23 mouse cellular contexts compared by ENCODE assay signal in genomic region chr5:118534407-118534921, GRCm38 (mm10). TPM values are rescaled to one million over a fixed set of nuclear protein-coding genes. Genes with fewer than 3 reads are reported as not detected.
A peak's percentile ranks its signal among the peaks of the same experiment; 100 is the strongest.
DNase-seq lines count a peak whose midpoint lies in the region; ATAC-seq and TF ChIP-seq lines count a peak whose summit lies in the region.
"Had no signal": no experiment of that assay in that cellular context is flagged by ENCODE, and none has a peak within 500 bp of the region (broad histone marks: within the 10 kb centered on the region; RNA-seq: fewer than 3 reads in every experiment).

No protein-coding gene starts in this region.

- H3K27me3 ChIP-seq in intestine, embryonic 15.5 days (replicated peaks) = no peaks in the 10 kb centered on the region
- no peaks in the 10 kb centered on the region for H3K27me3 ChIP-seq in intestine, postnatal 0 days (replicated peaks; ENCODE audit: control insufficient read depth, insufficient read depth, low read length)
- H3K27me3 ChIP-seq in embryonic facial prominence, embryonic 14.5 days (replicated peaks; ENCODE audit: control insufficient read depth, insufficient read depth, low read length) = no peaks in the 10 kb centered on the region
- H3K27me3 ChIP-seq in limb, embryonic 14.5 days (ENCODE audit: control insufficient read depth, insufficient read depth, low read length) = no peaks in the 10 kb centered on the region
- H3K27me3 ChIP-seq: neural tube, embryonic 13.5 days had no signal

- DNase-seq in NIH3T3 (ENCODE audit: low read depth) = peak; percentile 24
- peak; percentile 70 for DNase-seq in embryonic facial prominence, embryonic 14.5 days (ENCODE audit: low spot score)
- DNase-seq in limb, embryonic 14.5 days (ENCODE audit: low spot score) = peak; percentile 57
- DNase-seq in right cerebral cortex, adult 2 months (ENCODE audit: low spot score in 2 of 2) = no peak
- DNase-seq in left cerebral cortex, adult 18-20 months (ENCODE audit: low spot score in 2 of 2) = no peak
- DNase-seq: B cell, adult 2 months; cerebellum, adult 2 months; gastrocnemius, postnatal 36 days; heart, postnatal 4 days; kidney, adult 2 months; kidney, postnatal 36 days; midbrain, embryonic 14.5 days; right cerebral cortex, postnatal 14 days; spleen, adult 18-20 months had no signal

- WGBS in intestine, embryonic 15.5 days = 47% methylated on average over 9 of the region's 9 CpGs
- 49% methylated on average over 9 of the region's 9 CpGs for WGBS in intestine, postnatal 0 days
- WGBS in embryonic facial prominence, embryonic 14.5 days = 34% methylated on average over 9 of the region's 9 CpGs
- 28% methylated on average over 9 of the region's 9 CpGs for WGBS in limb, embryonic 14.5 days

- H3K4me3 ChIP-seq in intestine, embryonic 15.5 days (replicated peaks) = no peak overlapping the region
- H3K4me3 ChIP-seq in intestine, postnatal 0 days (ENCODE audit: low read depth, low read length) = no peak overlapping the region
- H3K4me3 ChIP-seq in embryonic facial prominence, embryonic 14.5 days (ENCODE audit: low read depth, low read length) = no peak overlapping the region
- H3K4me3 ChIP-seq in limb, embryonic 14.5 days (replicated peaks; ENCODE audit: low read length) = no peak overlapping the region
- H3K4me3 ChIP-seq: forebrain, embryonic 10.5 days; heart, embryonic 15.5 days; hindbrain, embryonic 15.5 days; liver, embryonic 15.5 days; megakaryocyte, embryonic 14.5 days; neural tube, embryonic 13.5 days had no signal

- H3K9me3 ChIP-seq in intestine, embryonic 15.5 days = no peaks in the 10 kb centered on the region
- no peaks in the 10 kb centered on the region for H3K9me3 ChIP-seq in intestine, postnatal 0 days (ENCODE audit: control insufficient read depth)
- no peaks in the 10 kb centered on the region for H3K9me3 ChIP-seq in embryonic facial prominence, embryonic 14.5 days (ENCODE audit: control insufficient read depth, low read length)
- no peaks in the 10 kb centered on the region for H3K9me3 ChIP-seq in limb, embryonic 14.5 days (ENCODE audit: control insufficient read depth, low read length)
- H3K9me3 ChIP-seq: forebrain, embryonic 10.5 days; heart, embryonic 15.5 days; hindbrain, embryonic 15.5 days; liver, embryonic 15.5 days; megakaryocyte, embryonic 14.5 days; neural tube, embryonic 13.5 days had no signal

- ATAC-seq in intestine, embryonic 15.5 days = peak; percentile 65; the same call in 1 of the 2 replicates
- ATAC-seq in intestine, postnatal 0 days = no peak
- ATAC-seq in embryonic facial prominence, embryonic 14.5 days (ENCODE audit: low read depth) = no peak
- no peak for ATAC-seq in limb, embryonic 14.5 days (ENCODE audit: low FRiP score, low read depth)
- ATAC-seq in megakaryocyte progenitor cell, adult 5-6 weeks (replicated peaks; ENCODE audit: poor library complexity) = no peak

- no peak for TF ChIP-seq CTCF in intestine, postnatal 0 days (IDR thresholded peaks at IDR 0.05; ENCODE audit: low read depth)

- no peaks in the 10 kb centered on the region for H3K36me3 ChIP-seq in intestine, embryonic 15.5 days
- no peaks in the 10 kb centered on the region for H3K36me3 ChIP-seq in intestine, postnatal 0 days (ENCODE audit: control insufficient read depth, insufficient read depth)
- no peaks in the 10 kb centered on the region for H3K36me3 ChIP-seq in embryonic facial prominence, embryonic 14.5 days (ENCODE audit: control insufficient read depth, insufficient read depth, low read length)
- no peaks in the 10 kb centered on the region for H3K36me3 ChIP-seq in limb, embryonic 14.5 days (ENCODE audit: control insufficient read depth, insufficient read depth, low read length)
- H3K36me3 ChIP-seq: forebrain, embryonic 10.5 days; heart, embryonic 15.5 days; hindbrain, embryonic 15.5 days; liver, embryonic 15.5 days; neural tube, embryonic 13.5 days had no signal

- H3K27ac ChIP-seq in intestine, embryonic 15.5 days = no peak overlapping the region
- H3K27ac ChIP-seq in intestine, postnatal 0 days (ENCODE audit: low read depth, low read length) = no peak overlapping the region
- H3K27ac ChIP-seq in embryonic facial prominence, embryonic 14.5 days (replicated peaks; ENCODE audit: low read depth, low read length) = peak overlapping the region; percentile 79
- H3K27ac ChIP-seq in limb, embryonic 14.5 days (replicated peaks; ENCODE audit: low read depth, low read length) = peak overlapping the region; percentile 67
- H3K27ac ChIP-seq: hindbrain, embryonic 15.5 days; liver, embryonic 15.5 days; neural tube, embryonic 13.5 days had no signal

- H3K9ac ChIP-seq in intestine, embryonic 15.5 days = no peak overlapping the region
- no peak overlapping the region for H3K9ac ChIP-seq in intestine, postnatal 0 days (ENCODE audit: low read depth, low read length)
- no peak overlapping the region for H3K9ac ChIP-seq in embryonic facial prominence, embryonic 14.5 days (ENCODE audit: low read depth, low read length)
- no peak overlapping the region for H3K9ac ChIP-seq in limb, embryonic 14.5 days (ENCODE audit: low read depth, low read length, severe bottlenecking)
- H3K9ac ChIP-seq: heart, embryonic 15.5 days; hindbrain, embryonic 15.5 days; liver, embryonic 15.5 days; neural tube, embryonic 13.5 days had no signal

- no peak for TF ChIP-seq POLR2A in limb, embryonic 14.5 days (IDR thresholded peaks at IDR 0.05; ENCODE audit: borderline replicate concordance, extremely low read depth, insufficient read depth, insufficient read length)

- peaks cover 17% of the 10 kb centered on the region for H3K4me1 ChIP-seq in intestine, embryonic 15.5 days (replicated peaks)
- H3K4me1 ChIP-seq in intestine, postnatal 0 days (replicated peaks; ENCODE audit: control insufficient read depth, insufficient read depth, low read length) = no peaks in the 10 kb centered on the region
- H3K4me1 ChIP-seq in embryonic facial prominence, embryonic 14.5 days (ENCODE audit: control insufficient read depth, insufficient read depth, low read length) = peaks cover 34% of the 10 kb centered on the region
- H3K4me1 ChIP-seq in limb, embryonic 14.5 days (ENCODE audit: control insufficient read depth, insufficient read depth, low read length) = peaks cover 54% of the 10 kb centered on the region
- H3K4me1 ChIP-seq: hindbrain, embryonic 15.5 days; liver, embryonic 15.5 days had no signal

- H3K4me2 ChIP-seq in intestine, embryonic 15.5 days (replicated peaks) = 0 out of 2 replicates have a peak overlapping the region, but pooled peaks have one; percentile 7
- no peak overlapping the region for H3K4me2 ChIP-seq in intestine, postnatal 0 days (replicated peaks; ENCODE audit: low read depth)
- peak overlapping the region; percentile 30; the same call in 1 of the 2 replicates for H3K4me2 ChIP-seq in embryonic facial prominence, embryonic 14.5 days (ENCODE audit: low read depth, low read length)
- no peak overlapping the region; the same call in 1 of the 2 replicates for H3K4me2 ChIP-seq in limb, embryonic 14.5 days (replicated peaks; ENCODE audit: low read depth, low read length, severe bottlenecking)
- H3K4me2 ChIP-seq: heart, embryonic 15.5 days; hindbrain, embryonic 15.5 days; liver, embryonic 15.5 days; neural tube, embryonic 13.5 days had no signal

RNA-seq across cellular contexts. Expression of gene Med13l, which starts 26.0 kb away (rescaled TPM):
- 9.7 and 10.0 TPM in 2 replicates for polyA plus RNA-seq in intestine, embryonic 15.5 days (2015; fragmentation: Nextera tagmentation; extraction: Ambion mirVana)
- 5.1 and 5.8 TPM in 2 replicates for polyA plus RNA-seq in intestine, postnatal 0 days (2015; fragmentation: Nextera tagmentation; extraction: Ambion mirVana)
- polyA plus RNA-seq in embryonic facial prominence, embryonic 14.5 days (2014; fragmentation: Nextera tagmentation; extraction: Ambion mirVana) = 15.7 and 16.5 TPM in 2 replicates
- polyA plus RNA-seq in limb, embryonic 14.5 days (2012; rRNA removed) = 17.8 and 23.0 TPM in 2 replicates
- 19.8 and 22.8 TPM in 2 replicates for polyA plus RNA-seq in limb, embryonic 14.5 days (2014; fragmentation: Nextera tagmentation; extraction: Ambion mirVana)
- 27.3 and 32.4 TPM in 2 replicates for total RNA-seq in megakaryocyte progenitor cell, adult 5-6 weeks (2015)
- total RNA-seq in megakaryocyte progenitor cell, adult 5-6 weeks (2017) = 24.0 and 26.3 TPM in 2 replicates
- 100 to 1,000 TPM; 108 to 109 TPM for total RNA-seq in left cerebral cortex, adult 18-20 months (2021)

Comparison
In these comparisons a context has a peak if more than half of its experiments do, and no peak if none do; other contexts are left out.
1. H3K4me2 ChIP-seq: peak in intestine, embryonic 15.5 days (single experiment) and embryonic facial prominence, embryonic 14.5 days (single experiment); none in intestine, postnatal 0 days (single experiment) and limb, embryonic 14.5 days (single experiment).
2. H3K27ac ChIP-seq: peak in embryonic facial prominence, embryonic 14.5 days (single experiment) and limb, embryonic 14.5 days (single experiment); none in intestine, embryonic 15.5 days (single experiment) and intestine, postnatal 0 days (single experiment).
3. DNase-seq: peak in NIH3T3 (single experiment), embryonic facial prominence, embryonic 14.5 days (single experiment) and limb, embryonic 14.5 days (single experiment); none in right cerebral cortex, adult 2 months (0 of 2) and left cerebral cortex, adult 18-20 months (0 of 2).